29 mouse cellular contexts compared by ENCODE assay signal in genomic region chr3:51497978-51498377, GRCm38 (mm10).
"Had no signal": no experiment of that assay in that cellular context is flagged by ENCODE, and none has a peak within 500 bp of the region (broad histone marks: within the 10 kb centered on the region; RNA-seq: fewer than 3 reads in every experiment).

No protein-coding gene starts in this region.

- H3K27me3 ChIP-seq: limb, embryonic 12.5 days; limb, embryonic 13.5 days; limb, embryonic 15.5 days; liver, embryonic 12.5 days; liver, embryonic 13.5 days; liver, embryonic 15.5 days; lung, embryonic 15.5 days; midbrain, embryonic 12.5 days; midbrain, embryonic 13.5 days; midbrain, embryonic 15.5 days; neural tube, embryonic 12.5 days had no signal

- H3K4me3 ChIP-seq: limb, embryonic 10.5 days; limb, embryonic 12.5 days; limb, embryonic 13.5 days; limb, embryonic 15.5 days; liver, embryonic 12.5 days; liver, embryonic 13.5 days; liver, embryonic 15.5 days; lung, embryonic 15.5 days; megakaryocyte, embryonic 14.5 days; midbrain, embryonic 10.5 days; midbrain, embryonic 12.5 days; midbrain, embryonic 13.5 days; midbrain, embryonic 15.5 days; myocyte; neural tube, embryonic 12.5 days had no signal

- H3K4me1 ChIP-seq: limb, embryonic 10.5 days; limb, embryonic 12.5 days; limb, embryonic 13.5 days; limb, embryonic 15.5 days; liver, embryonic 13.5 days; liver, embryonic 15.5 days; midbrain, embryonic 10.5 days; midbrain, embryonic 12.5 days; midbrain, embryonic 13.5 days; midbrain, embryonic 15.5 days; neural tube, embryonic 12.5 days had no signal

- H3K27ac ChIP-seq: limb, embryonic 10.5 days; limb, embryonic 12.5 days; limb, embryonic 13.5 days; limb, embryonic 15.5 days; liver, embryonic 12.5 days; liver, embryonic 13.5 days; liver, embryonic 14.5 days; liver, embryonic 15.5 days; lung, embryonic 15.5 days; macrophage; midbrain, embryonic 10.5 days; midbrain, embryonic 12.5 days; midbrain, embryonic 13.5 days; midbrain, embryonic 15.5 days; neural tube, embryonic 12.5 days had no signal

- DNase-seq: left cerebral cortex, postnatal 4 days; liver; liver, embryonic 13.5 days; liver, postnatal 0 days; lung, adult 18-20 months; lung, embryonic 14.5 days; lung, postnatal 10 days; lung, postnatal 14 days; lung, postnatal 36 days; lung, postnatal 4 days; midbrain, embryonic 14.5 days had no signal

- H3K4me2 ChIP-seq: limb, embryonic 12.5 days; limb, embryonic 13.5 days; limb, embryonic 15.5 days; liver, embryonic 11.5 days; liver, embryonic 12.5 days; liver, embryonic 13.5 days; liver, embryonic 15.5 days; lung, embryonic 14.5 days; lung, embryonic 15.5 days; midbrain, embryonic 11.5 days; midbrain, embryonic 12.5 days; midbrain, embryonic 13.5 days; midbrain, embryonic 15.5 days; neural tube, embryonic 12.5 days had no signal

- H3K9ac ChIP-seq: limb, embryonic 12.5 days; limb, embryonic 13.5 days; limb, embryonic 15.5 days; liver, embryonic 12.5 days; liver, embryonic 13.5 days; liver, embryonic 14.5 days; liver, embryonic 15.5 days; liver, postnatal 0 days; lung, embryonic 14.5 days; lung, embryonic 15.5 days; midbrain, embryonic 12.5 days; midbrain, embryonic 13.5 days; midbrain, embryonic 15.5 days; neural tube, embryonic 12.5 days had no signal

- H3K9me3 ChIP-seq: limb, embryonic 10.5 days; limb, embryonic 12.5 days; limb, embryonic 13.5 days; limb, embryonic 15.5 days; liver, embryonic 12.5 days; liver, embryonic 13.5 days; liver, embryonic 15.5 days; lung, embryonic 15.5 days; megakaryocyte, embryonic 14.5 days; midbrain, embryonic 10.5 days; midbrain, embryonic 12.5 days; midbrain, embryonic 13.5 days; midbrain, embryonic 15.5 days; neural tube, embryonic 12.5 days had no signal
